Mouse (Mus musculus): ENCODE results near the gene Tmem14a.
"Not testable (repeated sequence)": the region's sequence is repeated elsewhere in the genome, so short reads cannot be mapped to it uniquely, and the experiment has no call there.

Tmem14a gene

GRCm38 (mm10) chr1:21218489-21218919, at the start of gene Tmem14a:
Gene Tmem14a, plus strand, starts transcription at chr1:21218575.
- peak; percentile 84 to 86 for DNase-seq (ENCODE audit: low spot score in 2 of 2)

DNA sequence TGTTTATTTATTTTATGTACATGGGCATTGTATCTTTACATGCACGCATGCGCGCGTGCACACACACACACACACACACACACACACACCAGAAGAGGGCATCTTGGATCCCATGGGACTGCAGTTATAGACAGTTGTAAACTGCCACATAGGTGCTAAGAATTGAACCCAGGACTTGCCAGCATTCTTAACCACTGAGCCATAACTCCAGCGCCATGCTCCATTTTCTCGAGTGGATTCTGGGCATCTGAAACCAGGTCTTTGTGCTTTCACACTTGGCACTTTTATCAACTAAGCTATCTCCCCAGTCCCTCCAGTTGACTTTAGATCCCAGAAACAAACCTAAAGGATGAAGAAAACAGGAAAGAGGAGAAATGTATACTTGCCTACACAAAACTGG, 33.2 kb upstream of the Tmem14a start:
- DNase-seq (ENCODE audit: low spot score in 2 of 2), result no peak

DNA sequence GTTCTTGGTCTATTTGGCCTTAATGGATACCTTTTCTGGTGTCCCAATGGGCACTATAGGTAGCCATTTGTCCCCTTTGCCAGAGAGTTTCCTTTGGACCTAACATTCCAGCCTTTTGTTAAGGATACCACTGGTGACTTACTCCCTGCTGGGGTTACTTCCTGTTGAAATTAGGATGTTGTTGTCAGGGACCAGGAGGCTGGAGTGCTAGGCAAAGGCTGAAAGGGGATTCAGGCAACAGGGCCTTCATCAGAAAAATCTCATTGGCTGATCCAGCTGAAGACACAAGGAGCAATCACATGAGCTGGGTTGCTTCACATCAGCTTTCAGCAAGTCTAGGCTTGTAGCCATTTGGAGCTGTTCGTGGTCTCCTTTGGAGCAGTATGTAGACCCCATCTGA, 12.1 kb upstream of the Tmem14a start:
- DNase-seq (ENCODE audit: low spot score in 2 of 2), result no peak

DNA sequence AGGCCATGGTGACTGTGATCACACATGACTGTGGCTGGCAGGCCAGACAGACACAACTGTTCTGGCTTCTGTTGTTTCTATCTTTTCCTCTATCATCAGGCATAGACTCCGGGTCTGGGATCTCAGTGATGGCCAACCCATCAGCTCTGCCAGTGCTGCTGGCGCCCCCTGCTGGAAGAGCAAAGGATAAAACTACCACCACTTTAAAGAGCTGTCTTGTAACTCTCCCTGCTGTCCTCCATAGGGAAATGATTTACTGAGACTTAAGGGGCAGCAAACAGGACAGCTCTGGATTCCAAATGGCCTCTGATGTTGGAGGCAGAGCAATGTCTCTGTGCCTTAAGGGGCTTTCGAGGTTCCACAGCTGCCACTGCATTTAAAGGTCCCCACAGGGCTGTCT, 4.8 kb upstream of the Tmem14a start:
- DNase-seq (ENCODE audit: low spot score in 2 of 2), result not testable (repeated sequence)

GRCm38 (mm10) chr1:21213991-21214692, 4.2 kb upstream of the Tmem14a start:
- not testable (repeated sequence) for DNase-seq (ENCODE audit: low spot score in 2 of 2)

- DNase-seq (ENCODE audit: low spot score in 2 of 2), result no peak
Measured at GRCm38 (mm10) chr1:21227756-21228395, 9.5 kb downstream of the Tmem14a start.

DNA sequence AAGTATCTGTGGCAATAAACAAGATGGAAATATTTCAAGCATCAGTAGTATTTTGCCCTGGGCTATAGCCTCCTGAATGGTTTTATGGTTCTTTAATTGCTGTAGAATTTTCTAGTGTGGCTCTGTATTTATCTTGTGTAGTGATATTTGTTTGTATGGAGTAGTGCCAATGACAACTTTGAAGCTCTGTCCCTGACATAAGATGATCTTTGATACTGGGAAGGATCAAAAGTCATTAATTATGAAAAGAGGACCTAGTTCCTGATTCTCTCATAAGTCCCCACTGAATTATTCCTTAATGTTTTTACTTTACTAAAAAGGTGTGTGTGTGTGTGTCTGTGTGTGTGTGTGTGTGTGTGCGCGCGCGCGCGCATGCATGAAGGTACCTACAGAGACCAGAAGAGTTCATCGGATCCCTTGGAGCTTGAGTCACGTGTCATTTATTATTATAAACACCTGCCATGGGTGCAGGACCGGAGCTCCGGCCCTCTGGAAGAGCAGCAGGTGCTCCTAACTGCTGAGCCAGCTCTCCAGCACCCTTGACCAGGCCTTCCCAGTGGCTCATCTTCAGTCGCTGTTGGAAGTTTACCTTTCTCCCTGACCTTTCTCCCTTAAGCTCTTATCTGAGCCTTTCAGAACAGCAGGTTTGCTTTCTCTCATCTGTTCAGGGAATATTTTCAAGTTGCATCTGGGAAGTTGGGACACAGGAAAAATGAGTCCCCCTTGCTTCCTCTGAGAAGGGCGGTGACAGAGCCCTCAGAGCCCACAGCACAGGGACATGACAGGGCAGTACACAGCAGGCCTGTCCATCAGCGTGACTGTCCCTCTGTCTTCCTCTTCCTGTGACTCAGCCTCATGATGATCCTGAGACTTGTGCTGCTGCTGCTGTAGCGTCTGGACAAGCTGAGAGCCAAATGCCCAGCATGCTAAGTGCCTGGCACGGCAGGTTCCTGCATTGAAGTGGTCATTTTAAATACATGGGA, 10.7 kb downstream of the Tmem14a start:
- not testable (repeated sequence) for DNase-seq (ENCODE audit: low spot score in 2 of 2)

DNA sequence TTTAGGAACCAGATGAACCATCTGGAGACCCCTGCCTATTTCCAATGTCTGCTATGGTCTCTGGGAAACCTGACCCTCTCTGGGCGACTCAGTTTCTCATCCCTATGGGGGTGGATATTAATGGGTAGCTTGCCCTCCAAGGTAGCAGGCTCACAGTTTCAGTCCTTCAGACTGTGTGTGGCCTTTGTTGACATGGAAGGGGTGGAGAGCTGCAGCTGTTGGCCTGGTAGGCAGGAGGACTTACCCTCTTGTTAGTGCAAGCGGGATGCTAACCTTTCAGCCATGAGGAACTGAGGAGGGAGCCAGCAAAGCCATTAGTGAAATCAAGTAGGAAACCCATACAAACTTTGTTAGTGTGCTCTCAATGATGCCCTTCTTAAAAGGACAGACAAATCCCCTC, 12.0 kb downstream of the Tmem14a start:
- no peak for DNase-seq (ENCODE audit: low spot score in 2 of 2)

DNA sequence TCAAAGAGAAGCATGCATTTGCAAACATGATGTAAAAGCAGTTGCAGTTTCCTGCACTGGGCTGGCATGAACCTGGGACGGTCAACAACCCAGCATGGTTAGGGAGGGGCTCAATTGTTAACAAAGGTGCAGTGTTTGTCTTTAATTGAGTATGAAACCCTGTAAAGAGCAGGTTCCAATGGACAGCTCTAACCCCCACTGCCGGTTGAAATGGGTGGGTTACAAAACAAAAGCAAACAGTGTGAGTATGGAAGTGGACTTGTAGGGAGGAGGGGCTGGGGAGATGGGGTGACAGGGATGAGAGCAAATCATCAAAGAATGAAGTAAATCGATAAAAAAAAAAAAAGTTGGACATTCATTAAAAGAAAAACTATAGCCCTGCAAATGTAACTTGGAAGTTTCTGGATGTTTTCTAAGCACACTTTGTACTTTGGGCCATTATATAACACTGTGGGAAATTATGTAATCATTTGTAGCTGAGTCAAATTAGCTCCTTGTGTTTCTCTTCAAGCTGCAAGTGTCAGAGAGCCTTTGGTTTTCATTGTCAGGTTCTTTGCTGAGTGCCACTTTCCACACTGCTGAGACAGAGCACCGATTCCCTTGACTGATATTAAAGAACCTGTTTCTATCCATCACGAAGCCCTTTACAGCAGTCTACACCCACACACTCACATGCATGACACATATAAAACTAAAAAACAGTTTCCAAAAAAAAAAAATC, 13.5 kb downstream of the Tmem14a start:
- DNase-seq (ENCODE audit: low spot score in 2 of 2), result no peak

DNA sequence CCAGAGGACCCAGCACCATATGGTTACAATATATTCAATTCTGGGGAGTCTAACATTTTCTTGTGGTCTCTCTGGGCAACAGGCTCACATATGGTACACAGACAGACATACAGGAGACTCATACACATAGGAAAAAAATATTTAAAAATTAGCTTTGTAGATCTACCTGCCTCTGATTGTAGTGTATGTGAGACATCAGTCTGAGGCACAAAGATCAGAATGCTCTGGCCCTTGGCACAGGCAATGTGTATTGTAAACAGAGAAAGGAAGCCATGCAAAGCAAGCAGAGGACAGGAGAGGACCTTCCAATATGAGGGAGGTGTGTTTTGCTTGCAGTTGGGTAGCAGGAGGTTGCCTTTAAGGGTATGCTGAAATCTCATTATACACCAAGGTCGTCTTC, 14.1 kb downstream of the Tmem14a start:
- no peak for DNase-seq (ENCODE audit: low spot score in 2 of 2)

GRCm38 (mm10) chr1:21235359-21235758, 17.0 kb downstream of the Tmem14a start:
- DNase-seq (ENCODE audit: low spot score in 2 of 2), result no peak

GRCm38 (mm10) chr1:21239911-21240898, 21.8 kb downstream of the Tmem14a start, which contains the start of gene Gsta3:
Gene Gsta3, plus strand, starts transcription at chr1:21240589.
- DNase-seq (ENCODE audit: low spot score in 2 of 2), result no peak

GRCm38 (mm10) chr1:21241096-21241495, 22.7 kb downstream of the Tmem14a start:
- DNase-seq (ENCODE audit: low spot score in 2 of 2), result no peak

- no peak for DNase-seq (ENCODE audit: low spot score in 2 of 2)
Measured at GRCm38 (mm10) chr1:21244290-21244960, 26.1 kb downstream of the Tmem14a start.

DNA sequence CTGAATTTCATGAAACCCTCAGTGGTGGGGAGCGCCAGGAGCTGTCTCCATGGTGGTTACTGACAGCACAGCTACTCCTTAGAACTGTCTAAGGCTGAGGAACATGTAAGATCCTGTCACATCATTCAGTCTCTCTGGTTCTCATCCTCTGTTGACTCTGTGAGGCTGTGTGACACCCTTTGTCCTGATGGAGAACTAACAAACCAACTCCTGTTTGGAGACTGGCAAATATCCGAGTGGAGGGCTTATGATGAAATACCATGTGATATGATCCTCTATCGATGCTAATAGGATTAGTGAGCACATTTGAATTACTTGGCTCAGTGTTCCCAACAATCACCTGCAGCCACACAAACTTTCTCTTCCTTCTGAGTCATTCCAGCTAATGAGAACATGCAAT, 27.8 kb downstream of the Tmem14a start:
- DNase-seq (ENCODE audit: low spot score in 2 of 2), result no peak

DNA sequence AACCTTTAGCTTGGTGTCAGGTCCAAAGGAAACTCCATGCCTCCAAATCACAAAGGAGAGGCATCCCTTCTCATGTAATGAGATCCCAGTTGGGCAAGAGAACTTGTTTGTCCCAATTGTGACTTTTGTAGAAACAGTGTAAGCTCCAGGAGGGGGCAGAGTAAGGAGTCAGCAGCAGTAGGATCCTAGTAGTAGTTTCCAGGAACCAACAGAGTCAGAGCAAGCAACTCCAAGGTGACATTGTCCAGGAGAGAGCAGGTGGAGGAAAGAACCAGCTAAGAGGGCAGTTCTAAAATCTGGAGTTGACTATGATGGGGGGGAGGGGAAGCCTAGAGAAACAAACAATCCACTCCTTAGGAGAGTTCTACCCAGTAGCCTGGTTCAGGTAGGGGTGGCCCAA, 29.5 kb downstream of the Tmem14a start:
- DNase-seq (ENCODE audit: low spot score in 2 of 2), result no peak

DNA sequence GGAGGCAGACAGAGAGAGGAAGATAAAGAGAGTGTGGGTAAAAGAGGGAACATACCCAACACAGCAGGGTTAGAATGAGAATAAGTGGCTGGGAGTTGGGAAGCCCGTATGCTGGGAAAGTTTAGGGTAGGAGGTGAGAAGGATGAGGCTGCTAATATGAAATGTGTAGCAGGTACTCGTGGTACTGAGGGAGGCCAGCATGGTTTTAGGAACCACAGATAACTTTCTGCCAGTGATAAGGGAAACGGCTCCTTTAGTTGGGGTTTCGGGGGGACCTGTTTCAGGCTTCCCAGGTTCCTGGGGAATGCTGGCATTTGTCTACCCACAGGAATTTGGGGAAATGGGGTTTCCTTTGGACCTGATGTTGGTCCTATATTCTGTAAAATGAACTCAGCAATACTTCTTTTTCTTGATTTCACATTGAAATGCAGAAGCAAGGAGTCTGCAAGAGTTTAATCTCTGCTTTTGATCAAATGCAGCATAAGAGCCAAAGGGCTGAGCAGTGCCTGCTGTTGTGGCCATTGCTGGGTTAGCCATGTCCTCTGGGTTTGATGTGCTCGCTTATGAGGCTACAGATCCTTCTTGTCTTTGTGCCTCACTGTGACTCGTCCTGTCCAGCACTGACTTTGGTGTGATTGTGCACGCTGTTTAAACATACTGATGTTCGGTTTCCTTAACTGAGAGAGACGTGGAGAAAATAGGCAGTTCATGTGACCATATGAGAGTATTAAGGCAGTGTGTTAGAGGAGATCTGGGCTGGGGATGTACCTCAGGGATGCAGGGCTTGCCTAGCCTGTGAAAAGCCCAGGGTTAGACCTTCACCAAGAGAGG, 30.4 kb downstream of the Tmem14a start:
- DNase-seq (ENCODE audit: low spot score in 2 of 2), result no peak

- no peak for DNase-seq (ENCODE audit: low spot score in 2 of 2)
Measured at GRCm38 (mm10) chr1:21251661-21252060, 33.3 kb downstream of the Tmem14a start.

Measured in urinary bladder, postnatal 4 days (tissue).